Mouse (Mus musculus) heart, embryonic 11.5 days (tissue): ENCODE data around the gene Mov10l1. TPM values are rescaled to one million over a fixed set of nuclear protein-coding genes. Genes with fewer than 3 reads are reported as not detected.
A peak's percentile ranks its signal among the peaks of the same experiment; 100 is the strongest.

ENCODE experiments used
- ATAC-seq: fragments of 200-750 bp; cut with Nextera tagmentation; replicated peaks from 2 replicates; pipeline ENCODE4 v1.8.0; 2017; ENCODE audit warnings: moderate library complexity; ENCODE audit not compliant: insufficient number of reproducible peaks, low FRiP score, low TSS enrichment
- H3K27ac ChIP-seq: fragments of 300-500 bp; sonication (generic); 2 replicates; pipeline ENCODE4 v1.5.1; 2014; ENCODE audit warnings: mild to moderate bottlenecking, low read depth, low read length
- H3K27me3 ChIP-seq: fragments of 300-500 bp; sonication (generic); 2 replicates; pipeline ENCODE4 v1.6.1; 2014; ENCODE audit warnings: mild to moderate bottlenecking, low read length, mixed read lengths; ENCODE audit not compliant: control insufficient read depth, insufficient read depth
- H3K36me3 ChIP-seq: fragments of 300-500 bp; sonication (generic); 2 replicates; pipeline ENCODE4 v1.6.1; 2014; ENCODE audit warnings: mild to moderate bottlenecking, low read length, moderate library complexity, mixed read lengths; ENCODE audit not compliant: control insufficient read depth, insufficient read depth
- H3K4me1 ChIP-seq: fragments of 300-500 bp; sonication (generic); 2 replicates; pipeline ENCODE4 v1.6.1; 2014; ENCODE audit warnings: low read length; ENCODE audit not compliant: control insufficient read depth, insufficient read depth
- H3K4me2 ChIP-seq: fragments of 300-500 bp; sonication (generic); 2 replicates; pipeline ENCODE4 v1.6.1; 2014; ENCODE audit warnings: mild to moderate bottlenecking, moderate library complexity
- H3K4me3 ChIP-seq: fragments of 300-500 bp; sonication (generic); 2 replicates; pipeline ENCODE4 v1.5.1; 2014; ENCODE audit warnings: low read depth, low read length
- H3K9ac ChIP-seq: fragments of 300-500 bp; sonication (generic); 2 replicates; pipeline ENCODE4 v1.6.1; 2014; ENCODE audit warnings: mild to moderate bottlenecking, low read depth, low read length, moderate library complexity
- H3K9me3 ChIP-seq: fragments of 300-500 bp; sonication (generic); replicated peaks from 2 replicates; pipeline ENCODE4 v1.6.1; 2016; ENCODE audit warnings: low read length; ENCODE audit not compliant: control insufficient read depth
- WGBS: fragments of 180-500 bp; shearing (Covaris S2); extraction: QIAGEN DNeasy Blood & Tissue Kit; methylation state at CpG from one replicate; pipeline ENCODE4 v1.1.7; 2014; ENCODE audit not compliant: insufficient replicate concordance; 5-methylcytosine and 5-hydroxymethylcytosine counted together
- polyA plus RNA-seq: library from polyadenylated mRNA; unstranded; fragments of >200 nt; fragmentation: Nextera tagmentation; extraction: Ambion mirVana; gene quantifications from 2 replicates; pipeline ENCODE4 v1.2.1, GENCODE M21; 2014

Mov10l1 gene
- polyA plus RNA-seq, 1 experiment from 2014 or later, result 57.6 TPM

DNA sequence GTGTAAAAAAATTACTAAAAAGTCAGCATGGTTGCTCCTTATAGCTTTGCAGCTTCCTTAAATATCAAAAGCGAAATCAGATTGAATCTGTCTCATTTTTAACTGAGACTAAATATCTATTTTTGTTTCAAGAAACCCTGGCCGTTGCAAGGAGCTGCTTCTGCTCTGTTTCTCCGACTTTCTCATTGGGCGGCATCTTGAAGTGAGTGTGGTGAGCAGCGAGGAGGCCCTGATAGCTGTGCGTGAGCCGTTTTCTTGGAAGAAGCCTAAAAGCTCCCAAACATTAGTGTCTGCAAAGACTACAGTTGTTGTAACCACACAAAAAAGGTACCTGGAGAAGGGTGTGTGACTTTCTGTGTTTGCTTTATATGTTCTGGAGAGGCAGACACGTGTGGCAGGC is 15.9 kb downstream of the Mov10l1 start:
- no peak for ATAC-seq
- Histone ChIP-seq H3K27me3 (no peaks in the 10 kb centered on the region), H3K4me3 (no peak overlapping the region), H3K4me2 (no peak overlapping the region), H3K4me1 (no peaks in the 10 kb centered on the region), H3K9ac (no peak overlapping the region), H3K9me3 (no peaks in the 10 kb centered on the region), H3K36me3 (no peaks in the 10 kb centered on the region), H3K27ac (no peak overlapping the region)
- WGBS, result 69% methylated on average over 8 of the region's 8 CpGs

DNA sequence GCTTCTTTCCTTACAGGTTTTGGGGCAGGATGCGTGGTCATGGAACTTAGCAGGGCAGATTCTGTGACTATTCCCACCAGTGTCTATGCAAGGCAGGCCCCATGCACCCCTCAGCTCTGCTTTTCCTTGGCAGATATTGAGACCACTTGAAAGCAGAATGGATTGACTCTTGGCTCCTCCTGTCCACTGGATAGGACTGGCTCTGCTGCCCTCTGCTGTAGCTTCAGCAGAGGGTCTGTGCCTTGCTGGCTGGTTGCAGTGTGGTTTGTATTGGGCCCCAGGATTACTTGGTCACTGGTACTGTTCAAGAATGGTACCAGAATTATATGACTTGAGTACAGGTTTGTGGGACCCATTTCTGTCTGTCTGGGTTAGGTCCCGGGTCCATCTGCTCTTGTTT is 16.4 kb downstream of the Mov10l1 start:
- WGBS, result 71% methylated on average over 2 of the region's 2 CpGs
- H3K27ac ChIP-seq, result no peak overlapping the region
- no peak overlapping the region for H3K4me3 ChIP-seq
- H3K36me3 ChIP-seq, result no peaks in the 10 kb centered on the region
- no peak overlapping the region for H3K4me2 ChIP-seq
- ATAC-seq, result no peak
- H3K27me3 ChIP-seq, result no peaks in the 10 kb centered on the region
- no peaks in the 10 kb centered on the region for H3K4me1 ChIP-seq
- H3K9ac ChIP-seq, result no peak overlapping the region
- no peaks in the 10 kb centered on the region for H3K9me3 ChIP-seq

DNA sequence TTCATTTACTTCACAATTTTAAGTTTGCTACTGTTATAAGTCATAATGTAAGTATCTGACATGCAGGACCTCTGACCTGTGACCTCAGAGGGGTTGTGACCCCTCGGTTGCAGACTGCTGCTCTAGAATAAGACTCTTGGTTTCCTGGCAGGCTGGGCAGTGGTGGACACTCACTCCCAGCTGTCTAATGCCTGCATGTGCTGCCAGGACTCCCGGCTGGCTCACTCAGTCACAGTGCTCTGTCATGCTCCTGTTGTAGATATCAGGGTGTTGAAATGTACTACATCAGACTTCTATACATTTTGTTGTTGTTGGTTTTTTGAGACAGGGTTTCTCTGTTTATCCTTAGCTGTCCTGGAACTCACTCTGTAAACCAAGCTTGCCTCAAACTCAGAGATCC is 17.7 kb downstream of the Mov10l1 start:
- H3K9ac ChIP-seq, result no peak overlapping the region
- no peak overlapping the region for H3K27ac ChIP-seq
- no peaks in the 10 kb centered on the region for H3K9me3 ChIP-seq
- WGBS, result 55% methylated on average over 2 of the region's 2 CpGs
- ATAC-seq, result no peak
- H3K36me3 ChIP-seq, result no peaks in the 10 kb centered on the region
- no peak overlapping the region for H3K4me2 ChIP-seq
- H3K4me1 ChIP-seq, result no peaks in the 10 kb centered on the region
- no peaks in the 10 kb centered on the region for H3K27me3 ChIP-seq
- H3K4me3 ChIP-seq, result no peak overlapping the region

DNA sequence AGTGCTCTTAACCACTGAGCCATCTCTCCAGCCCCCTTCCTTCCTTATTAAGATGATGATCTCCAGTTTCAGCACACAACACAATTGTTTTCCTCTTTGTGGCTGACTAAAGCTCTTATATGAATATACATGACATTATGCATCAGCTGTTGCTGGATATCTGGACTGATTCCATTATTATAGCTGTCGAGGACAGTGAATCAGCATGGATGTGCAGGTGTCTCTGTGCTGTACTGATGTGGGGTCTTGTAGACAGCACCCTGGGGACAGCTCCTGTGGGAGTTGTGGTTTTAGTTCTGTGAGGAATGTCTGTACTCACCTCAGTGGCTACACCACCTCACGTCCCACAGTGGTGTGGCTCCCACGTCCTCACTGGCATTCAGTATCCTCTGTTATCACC is 18.5 kb downstream of the Mov10l1 start:
- Histone ChIP-seq H3K36me3 (no peaks in the 10 kb centered on the region), H3K4me1 (no peaks in the 10 kb centered on the region), H3K9ac (no peak overlapping the region), H3K4me3 (no peak overlapping the region), H3K27me3 (no peaks in the 10 kb centered on the region), H3K9me3 (no peaks in the 10 kb centered on the region), H3K27ac (no peak overlapping the region), H3K4me2 (no peak overlapping the region)
- no peak for ATAC-seq
- 70% methylated on average over 3 of the region's 3 CpGs for WGBS

DNA sequence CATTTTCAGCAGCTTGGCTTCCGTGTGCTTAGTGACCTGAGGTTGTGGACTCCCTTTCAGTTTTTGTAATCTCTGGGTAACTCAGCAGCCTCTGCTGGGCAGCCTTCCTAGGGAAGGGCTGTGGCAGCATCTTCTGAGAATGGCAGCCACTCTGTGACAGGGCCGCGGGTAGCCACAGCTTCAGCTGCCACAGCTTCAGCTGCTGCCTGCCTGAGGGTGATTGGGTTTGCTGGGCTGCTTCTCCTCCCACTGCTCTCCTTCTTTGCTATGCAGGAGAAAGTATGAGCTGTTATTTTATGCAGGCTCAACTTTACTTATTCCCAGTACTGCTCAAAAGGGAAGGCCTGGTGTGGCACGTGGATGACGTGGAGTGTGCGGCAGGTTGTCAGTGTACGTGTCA is 24.3 kb downstream of the Mov10l1 start:
- H3K9me3 ChIP-seq, result no peaks in the 10 kb centered on the region
- H3K4me3 ChIP-seq, result no peak overlapping the region
- WGBS, result 81% methylated on average over 7 of the region's 7 CpGs
- no peaks in the 10 kb centered on the region for H3K36me3 ChIP-seq
- no peak overlapping the region for H3K9ac ChIP-seq
- no peak overlapping the region for H3K4me2 ChIP-seq
- H3K27me3 ChIP-seq, result no peaks in the 10 kb centered on the region
- H3K4me1 ChIP-seq, result no peaks in the 10 kb centered on the region
- H3K27ac ChIP-seq, result no peak overlapping the region
- no peak for ATAC-seq

DNA sequence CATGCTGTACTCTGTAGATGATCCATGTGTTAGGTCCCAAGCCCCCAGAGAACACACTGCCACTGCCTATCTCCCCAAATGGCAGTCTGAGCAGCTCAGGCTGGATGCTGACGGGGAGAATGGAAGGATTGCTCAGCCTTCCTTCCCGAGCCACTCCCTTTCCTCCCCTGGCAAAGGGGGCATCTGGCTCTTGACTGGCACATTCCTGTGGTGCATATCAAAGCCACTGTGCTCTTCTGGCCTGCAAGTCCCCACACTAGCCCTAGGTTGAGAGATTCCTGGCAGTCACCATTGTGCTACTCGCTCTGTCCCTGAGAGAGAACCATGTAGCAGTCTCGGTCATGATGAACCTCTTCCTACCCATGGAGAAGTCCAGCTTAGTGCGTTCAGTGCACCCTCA is 25.1 kb downstream of the Mov10l1 start:
- H3K27ac ChIP-seq, result no peak overlapping the region
- H3K4me2 ChIP-seq, result no peak overlapping the region
- no peaks in the 10 kb centered on the region for H3K9me3 ChIP-seq
- no peaks in the 10 kb centered on the region for H3K27me3 ChIP-seq
- no peaks in the 10 kb centered on the region for H3K36me3 ChIP-seq
- 74% methylated on average over 5 of the region's 5 CpGs for WGBS
- no peaks in the 10 kb centered on the region for H3K4me1 ChIP-seq
- H3K9ac ChIP-seq, result no peak overlapping the region
- H3K4me3 ChIP-seq, result no peak overlapping the region
- no peak for ATAC-seq

DNA sequence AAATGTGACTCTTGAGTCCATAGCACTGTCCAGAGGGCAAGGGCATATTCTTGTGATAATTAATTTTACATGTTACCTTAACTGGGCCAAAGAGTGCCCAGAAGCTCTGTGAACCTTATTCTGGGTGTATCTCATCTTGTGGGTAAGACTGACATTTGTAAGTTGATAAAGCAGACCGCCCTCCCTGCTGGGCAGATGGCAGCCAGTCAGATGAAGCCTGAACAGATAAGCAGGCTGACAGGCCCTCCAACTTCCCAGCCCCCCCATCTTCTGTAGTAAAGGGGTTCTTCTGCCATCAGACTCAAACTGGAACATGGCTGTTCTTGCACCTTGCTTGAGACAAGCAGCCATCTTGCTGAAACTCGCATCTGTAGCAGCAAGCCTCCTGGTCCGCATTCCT is 34.0 kb downstream of the Mov10l1 start:
- Histone ChIP-seq H3K9me3 (no peaks in the 10 kb centered on the region), H3K36me3 (no peaks in the 10 kb centered on the region)
- ATAC-seq, result no peak

DNA sequence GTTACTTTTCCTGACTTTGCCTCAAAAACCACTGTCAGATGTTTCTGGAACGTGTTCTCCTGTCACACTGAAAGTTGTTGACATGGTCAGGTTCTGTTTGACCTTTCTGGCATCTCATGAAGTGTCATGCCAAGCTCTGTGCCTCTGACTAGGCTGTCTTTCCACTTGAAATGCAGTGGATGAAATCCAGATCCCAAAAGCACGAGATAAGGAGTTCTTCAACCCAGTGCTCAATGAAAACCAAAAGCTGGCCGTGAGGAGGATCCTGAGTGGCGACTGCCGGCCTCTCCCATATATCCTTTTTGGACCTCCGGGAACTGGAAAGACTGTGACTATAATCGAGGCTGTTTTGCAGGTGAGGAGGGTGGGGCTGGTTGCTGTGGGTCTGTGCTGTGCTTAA is 37.4 kb downstream of the Mov10l1 start:
- Histone ChIP-seq H3K4me2 (peak overlapping the region; percentile 64), H3K27me3 (no peaks in the 10 kb centered on the region), H3K27ac (peak overlapping the region; percentile 92), H3K9me3 (no peaks in the 10 kb centered on the region), H3K4me3 (peak overlapping the region; percentile 32), H3K9ac (peak overlapping the region; percentile 56; the same call in 1 of the 2 replicates), H3K36me3 (no peaks in the 10 kb centered on the region), H3K4me1 (peaks cover 11% of the 10 kb centered on the region)
- ATAC-seq, result no peak
- 25% methylated on average over 7 of the region's 7 CpGs for WGBS

More for the DNA sequence above, 34.0 kb downstream of the Mov10l1 start:
- no peak overlapping the region for H3K27ac ChIP-seq
- WGBS, result 55% methylated on average over 3 of the region's 3 CpGs
- no peaks in the 10 kb centered on the region for H3K27me3 ChIP-seq
- H3K4me3 ChIP-seq, result no peak overlapping the region
- H3K4me1 ChIP-seq, result peaks cover 11% of the 10 kb centered on the region
- no peak overlapping the region for H3K4me2 ChIP-seq
- H3K9ac ChIP-seq, result no peak overlapping the region

DNA sequence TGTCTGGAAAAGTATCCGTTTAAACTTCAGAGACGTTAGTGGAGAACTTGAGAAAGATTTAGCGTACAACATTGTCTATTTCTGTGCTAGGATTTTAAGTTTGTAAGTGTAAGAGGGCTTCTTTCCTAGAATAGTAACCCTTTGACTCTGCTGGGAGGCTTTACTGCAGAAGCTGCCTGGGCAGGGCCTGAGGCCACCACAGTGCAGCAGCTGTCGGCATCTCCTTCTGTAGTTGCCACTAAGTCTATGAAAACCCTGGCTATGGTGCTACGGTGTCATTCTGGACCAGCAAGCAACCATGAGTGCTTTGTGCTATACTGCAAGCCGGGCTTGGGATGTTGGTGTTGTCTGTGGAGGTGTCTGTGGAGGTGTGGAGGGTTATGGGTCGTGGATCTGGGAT is 37.8 kb downstream of the Mov10l1 start:
- Histone ChIP-seq H3K27me3 (no peaks in the 10 kb centered on the region), H3K9ac (peak overlapping the region; percentile 56), H3K27ac (peak overlapping the region; percentile 92), H3K9me3 (no peaks in the 10 kb centered on the region), H3K4me2 (peak overlapping the region; percentile 64), H3K36me3 (no peaks in the 10 kb centered on the region), H3K4me1 (peaks cover 11% of the 10 kb centered on the region), H3K4me3 (peak overlapping the region; percentile 32)
- WGBS, result 37% methylated on average over 7 of the region's 7 CpGs
- no peak for ATAC-seq
